In genomic region chr19:41679028-41679427, GRCm38 (mm10) we compare ENCODE assay signal across 14 mouse cellular contexts.
A peak's percentile ranks its signal among the peaks of the same experiment; 100 is the strongest.
DNase-seq lines count a peak whose midpoint lies in the region; ATAC-seq and TF ChIP-seq lines count a peak whose summit lies in the region.
"Had no signal": no experiment of that assay in that cellular context is flagged by ENCODE, and none has a peak within 500 bp of the region (broad histone marks: within the 10 kb centered on the region; RNA-seq: fewer than 3 reads in every experiment).

No protein-coding gene starts in this region.

- H3K4me3 ChIP-seq in forebrain, embryonic 15.5 days, result no peak overlapping the region
- no peak overlapping the region for H3K4me3 ChIP-seq in forebrain, embryonic 12.5 days (replicated peaks)
- 0 out of 2 replicates have a peak overlapping the region, but pooled peaks have one; percentile 20 for H3K4me3 ChIP-seq in E14TG2a.4 (replicated peaks; ENCODE audit: low read length)
- no peak overlapping the region for H3K4me3 ChIP-seq in hindbrain, embryonic 12.5 days
- no peak overlapping the region for H3K4me3 ChIP-seq in midbrain, embryonic 14.5 days (replicated peaks; ENCODE audit: low read depth, low read length)

- peak overlapping the region; percentile 20; the same call in 1 of the 2 replicates for H3K4me2 ChIP-seq in forebrain, embryonic 15.5 days (replicated peaks)
- no peak overlapping the region for H3K4me2 ChIP-seq in forebrain, embryonic 12.5 days
- H3K4me2 ChIP-seq in hindbrain, embryonic 12.5 days (replicated peaks), result peak overlapping the region; percentile 1; the same call in 1 of the 2 replicates
- peak overlapping the region; percentile 31 for H3K4me2 ChIP-seq in midbrain, embryonic 14.5 days (ENCODE audit: low read length)

- WGBS in forebrain, embryonic 15.5 days, result 13% methylated on average over 15 of the region's 15 CpGs
- WGBS in forebrain, embryonic 12.5 days, result 24% methylated on average over 15 of the region's 15 CpGs
- WGBS in hindbrain, embryonic 12.5 days, result 13% methylated on average over 15 of the region's 15 CpGs
- WGBS in midbrain, embryonic 14.5 days, result 6% methylated on average over 15 of the region's 15 CpGs

- H3K27ac ChIP-seq in forebrain, embryonic 15.5 days (replicated peaks), result peak overlapping the region; percentile 72
- no peak overlapping the region for H3K27ac ChIP-seq in forebrain, embryonic 12.5 days
- peak overlapping the region; percentile 31; the same call in 1 of the 2 replicates for H3K27ac ChIP-seq in hindbrain, embryonic 12.5 days
- H3K27ac ChIP-seq in midbrain, embryonic 14.5 days (replicated peaks; ENCODE audit: low read depth, low read length), result peak overlapping the region; percentile 66
- H3K27ac ChIP-seq: liver, embryonic 14.5 days had no signal

- H3K36me3 ChIP-seq in forebrain, embryonic 15.5 days, result no peaks in the 10 kb centered on the region
- no peaks in the 10 kb centered on the region for H3K36me3 ChIP-seq in forebrain, embryonic 12.5 days (replicated peaks)
- no peaks in the 10 kb centered on the region for H3K36me3 ChIP-seq in E14TG2a.4 (ENCODE audit: insufficient read depth, low read length)
- H3K36me3 ChIP-seq in hindbrain, embryonic 12.5 days, result no peaks in the 10 kb centered on the region
- H3K36me3 ChIP-seq in midbrain, embryonic 14.5 days (ENCODE audit: control insufficient read depth, insufficient read depth, low read length), result no peaks in the 10 kb centered on the region

- ATAC-seq in forebrain, embryonic 15.5 days (replicated peaks), result peak; percentile 29; the same call in 1 of the 2 replicates
- ATAC-seq in forebrain, embryonic 12.5 days (ENCODE audit: low FRiP score), result no peak
- ATAC-seq in hindbrain, embryonic 12.5 days (ENCODE audit: low FRiP score), result no peak
- peak; percentile 41; the same call in 1 of the 2 replicates for ATAC-seq in midbrain, embryonic 14.5 days (ENCODE audit: low FRiP score, low TSS enrichment)

- peak; percentile 79 for DNase-seq in midbrain, embryonic 14.5 days
- DNase-seq in thymus, postnatal 10 days (ENCODE audit: low spot score in 2 of 2), result no peak
- DNase-seq in T-cell, adult 2 months (ENCODE audit: low spot score), result no peak
- no peak for DNase-seq in ovary, postnatal 10 days (ENCODE audit: low spot score)
- DNase-seq: cerebellum, adult 8-10 months; embryo, embryonic 11 days; gastrocnemius, postnatal 36 days; kidney, adult 18-20 months; lung, postnatal 14 days had no signal

- peaks cover 55% of the 10 kb centered on the region for H3K4me1 ChIP-seq in forebrain, embryonic 15.5 days
- peaks cover 45% of the 10 kb centered on the region for H3K4me1 ChIP-seq in forebrain, embryonic 12.5 days
- H3K4me1 ChIP-seq in E14TG2a.4 (replicated peaks; ENCODE audit: low read depth, low read length), result peaks cover 43% of the 10 kb centered on the region
- peaks cover 42% of the 10 kb centered on the region for H3K4me1 ChIP-seq in hindbrain, embryonic 12.5 days
- H3K4me1 ChIP-seq in midbrain, embryonic 14.5 days (ENCODE audit: control insufficient read depth, insufficient read depth, low read length), result peaks cover 61% of the 10 kb centered on the region

- no peaks in the 10 kb centered on the region for H3K9me3 ChIP-seq in forebrain, embryonic 15.5 days
- no peaks in the 10 kb centered on the region for H3K9me3 ChIP-seq in forebrain, embryonic 12.5 days
- H3K9me3 ChIP-seq in E14TG2a.4 (ENCODE audit: low read length), result no peaks in the 10 kb centered on the region
- H3K9me3 ChIP-seq in hindbrain, embryonic 12.5 days (replicated peaks), result no peaks in the 10 kb centered on the region
- no peaks in the 10 kb centered on the region for H3K9me3 ChIP-seq in midbrain, embryonic 14.5 days (ENCODE audit: control insufficient read depth, low read length)

- H3K9ac ChIP-seq in forebrain, embryonic 15.5 days (replicated peaks), result no peak overlapping the region
- no peak overlapping the region for H3K9ac ChIP-seq in forebrain, embryonic 12.5 days
- no peak overlapping the region for H3K9ac ChIP-seq in hindbrain, embryonic 12.5 days
- peak overlapping the region; percentile 20; the same call in 1 of the 2 replicates for H3K9ac ChIP-seq in midbrain, embryonic 14.5 days (replicated peaks; ENCODE audit: low read length)
- H3K9ac ChIP-seq: liver, embryonic 14.5 days had no signal

- no peak for TF ChIP-seq CTCF in E14TG2a.4 (conservative IDR thresholded peaks at IDR 0.05; ENCODE audit: low read length)

- H3K27me3 ChIP-seq in forebrain, embryonic 15.5 days, result no peaks in the 10 kb centered on the region
- peaks cover 10% of the 10 kb centered on the region; the same call in 1 of the 2 replicates for H3K27me3 ChIP-seq in forebrain, embryonic 12.5 days
- peaks cover 33% of the 10 kb centered on the region for H3K27me3 ChIP-seq in E14TG2a.4 (ENCODE audit: insufficient read depth, low read length)
- H3K27me3 ChIP-seq in hindbrain, embryonic 12.5 days, result peaks cover 20% of the 10 kb centered on the region
- H3K27me3 ChIP-seq in midbrain, embryonic 14.5 days (ENCODE audit: control insufficient read depth, insufficient read depth, low read length), result no peaks in the 10 kb centered on the region

Comparison
In these comparisons a context has a peak if more than half of its experiments do, and no peak if none do; other contexts are left out.
1. ATAC-seq: peak in forebrain, embryonic 15.5 days (single experiment) and midbrain, embryonic 14.5 days (single experiment); none in forebrain, embryonic 12.5 days (single experiment) and hindbrain, embryonic 12.5 days (single experiment).